ENCODE assay signal across 28 mouse cellular contexts in the genomic region with DNA sequence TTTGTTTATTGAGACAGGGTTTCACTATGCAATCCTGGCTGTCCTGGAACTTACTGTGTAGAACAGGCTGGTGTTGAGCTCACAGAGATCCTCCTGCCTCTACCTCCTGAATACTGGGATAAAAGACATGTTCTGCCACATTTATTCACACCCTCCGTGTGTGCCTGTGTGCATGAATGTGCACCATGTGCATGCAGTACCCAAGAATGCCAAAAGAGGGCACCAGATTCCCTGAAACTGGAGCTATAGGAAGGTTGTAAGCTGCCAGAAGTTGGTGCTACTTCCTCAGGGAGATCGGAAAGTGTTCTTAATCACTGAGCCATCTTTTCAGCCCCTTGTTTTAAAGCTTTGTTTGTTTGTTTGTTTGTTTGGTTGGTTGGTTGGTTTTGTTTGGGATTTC.
DNase-seq lines count a peak whose midpoint lies in the region; ATAC-seq and TF ChIP-seq lines count a peak whose summit lies in the region.
"Had no signal": no experiment of that assay in that cellular context is flagged by ENCODE, and none has a peak within 500 bp of the region (broad histone marks: within the 10 kb centered on the region; RNA-seq: fewer than 3 reads in every experiment).

No protein-coding gene starts in this region.

- DNase-seq in liver, embryonic 14.5 days (ENCODE audit: low read depth in 3 of 3, low spot score in 3 of 3): no peak
- DNase-seq in A20 (ENCODE audit: low read depth, low spot score) (peak; percentile 2), ES-CJ7 (ENCODE audit: low read depth, low spot score) (peak; percentile 41), WW6 (ENCODE audit: low read depth, low spot score) (peak; percentile 7)
- no peak for DNase-seq in c-Kit-positive CD71-positive TER-119-positive erythroid progenitor cells, embryonic 14.5 days (ENCODE audit: low spot score)
- no peak for DNase-seq in layer of hippocampus, postnatal 25 days (ENCODE audit: extremely low spot score in 1 of 2, low spot score in 1 of 2)
- no peak for DNase-seq in gastrocnemius, postnatal 14 days
- DNase-seq: adrenal gland, postnatal 10 days; cerebellum, adult 11 months; cerebellum, adult 9-10 months; cerebellum, postnatal 36 days; gastrocnemius, postnatal 25 days; heart, adult 11 months; kidney, adult 9 months; kidney, postnatal 10 days; liver; lung, adult 2 months; lung, postnatal 36 days; retina, postnatal 1 day; right cerebral cortex, postnatal 4 days; thymus, postnatal 4 days had no signal

- WGBS in liver, embryonic 14.5 days (ENCODE audit: insufficient replicate concordance): 69% methylated on average over 2 of the region's 2 CpGs
- 70% methylated on average over 2 of the region's 2 CpGs for WGBS in liver, embryonic 12.5 days (ENCODE audit: insufficient replicate concordance)

- H3K27ac ChIP-seq in liver, embryonic 14.5 days: no peak overlapping the region
- H3K27ac ChIP-seq in liver, embryonic 12.5 days: no peak overlapping the region
- H3K27ac ChIP-seq: forebrain, embryonic 13.5 days; hindbrain, embryonic 15.5 days; intestine, embryonic 15.5 days; midbrain, embryonic 12.5 days; neural tube, embryonic 13.5 days had no signal

- H3K9ac ChIP-seq in liver, embryonic 14.5 days (replicated peaks): no peak overlapping the region
- no peak overlapping the region for H3K9ac ChIP-seq in liver, embryonic 12.5 days
- H3K9ac ChIP-seq: forebrain, embryonic 13.5 days; heart, embryonic 12.5 days; hindbrain, embryonic 15.5 days; intestine, embryonic 15.5 days; midbrain, embryonic 12.5 days; neural tube, embryonic 13.5 days had no signal

- H3K9me3 ChIP-seq in liver, embryonic 14.5 days (ENCODE audit: control insufficient read depth, low read length): no peaks in the 10 kb centered on the region
- H3K9me3 ChIP-seq in liver, embryonic 12.5 days (replicated peaks): no peaks in the 10 kb centered on the region
- H3K9me3 ChIP-seq: heart, embryonic 12.5 days; hindbrain, embryonic 15.5 days; intestine, embryonic 15.5 days; midbrain, embryonic 12.5 days; neural tube, embryonic 13.5 days had no signal

- TF ChIP-seq CTCF in liver, embryonic 14.5 days (IDR thresholded peaks at IDR 0.05; ENCODE audit: low read depth): peak; percentile 40

- no peaks in the 10 kb centered on the region for H3K36me3 ChIP-seq in liver, embryonic 14.5 days (replicated peaks; ENCODE audit: control insufficient read depth, insufficient read depth, low read depth)
- no peaks in the 10 kb centered on the region for H3K36me3 ChIP-seq in liver, embryonic 12.5 days
- H3K36me3 ChIP-seq: heart, embryonic 12.5 days; hindbrain, embryonic 15.5 days; intestine, embryonic 15.5 days; midbrain, embryonic 12.5 days; neural tube, embryonic 13.5 days had no signal

- H3K27me3 ChIP-seq in liver, embryonic 14.5 days (ENCODE audit: control insufficient read depth, insufficient read depth, low read length): no peaks in the 10 kb centered on the region
- H3K27me3 ChIP-seq in liver, embryonic 12.5 days (replicated peaks): no peaks in the 10 kb centered on the region
- H3K27me3 ChIP-seq: forebrain, embryonic 13.5 days; hindbrain, embryonic 15.5 days; intestine, embryonic 15.5 days; neural tube, embryonic 13.5 days had no signal

- H3K4me1 ChIP-seq in liver, embryonic 14.5 days (replicated peaks; ENCODE audit: control insufficient read depth in 2 of 2, insufficient read depth in 2 of 2, low read length in 1 of 2): no peaks in the 10 kb centered on the region
- H3K4me1 ChIP-seq in liver, embryonic 12.5 days: no peaks in the 10 kb centered on the region
- H3K4me1 ChIP-seq: forebrain, embryonic 13.5 days; heart, embryonic 12.5 days; hindbrain, embryonic 15.5 days; intestine, embryonic 15.5 days; neural tube, embryonic 13.5 days had no signal

- TF ChIP-seq EP300 in liver, embryonic 14.5 days (IDR thresholded peaks at IDR 0.05; ENCODE audit: low read depth): no peak

- ATAC-seq in liver, embryonic 14.5 days (ENCODE audit: insufficient read depth): no peak
- ATAC-seq in liver, embryonic 12.5 days: no peak
- ATAC-seq: forebrain, embryonic 13.5 days; intestine, embryonic 15.5 days had no signal

- no peak overlapping the region for H3K4me2 ChIP-seq in liver, embryonic 14.5 days (ENCODE audit: low read depth)
- H3K4me2 ChIP-seq in liver, embryonic 12.5 days: no peak overlapping the region
- H3K4me2 ChIP-seq: forebrain, embryonic 13.5 days; heart, embryonic 12.5 days; hindbrain, embryonic 15.5 days; intestine, embryonic 15.5 days; midbrain, embryonic 12.5 days; neural tube, embryonic 13.5 days had no signal

- intact Hi-C loops in gastrocnemius, postnatal 14 days (cut with DNase I; ENCODE audit: low total_unique reads): no loop called here

- no peak overlapping the region for H3K4me3 ChIP-seq in liver, embryonic 14.5 days (ENCODE audit: insufficient read depth in 1 of 2, low read depth in 2 of 2, low read length in 2 of 2)
- H3K4me3 ChIP-seq in liver, embryonic 12.5 days: no peak overlapping the region
- H3K4me3 ChIP-seq: forebrain, embryonic 13.5 days; heart, embryonic 12.5 days; hindbrain, embryonic 15.5 days; intestine, embryonic 15.5 days; midbrain, embryonic 12.5 days; neural tube, embryonic 13.5 days had no signal

Comparison
In these comparisons a context has a peak if more than half of its experiments do, and no peak if none do; other contexts are left out.
1. DNase-seq: peak in A20 (single experiment), ES-CJ7 (single experiment) and WW6 (single experiment); none in liver, embryonic 14.5 days (0 of 3), c-Kit-positive CD71-positive TER-119-positive erythroid progenitor cells, embryonic 14.5 days (single experiment), layer of hippocampus, postnatal 25 days (0 of 2) and gastrocnemius, postnatal 14 days (single experiment).